Mouse (Mus musculus) layer of hippocampus, adult 9-11 months (tissue): ENCODE measurements around the gene Usp34.
"Not testable (repeated sequence)": the region's sequence is repeated elsewhere in the genome, so short reads cannot be mapped to it uniquely, and the experiment has no call there.

Experiments used
- DNase-seq: peaks from one replicate; pipeline ENCODE4 v3.0.0; 2022

The Usp34 gene

GRCm38 (mm10) chr11:23306764-23307565 lies at the start of gene Usp34:
Gene Usp34, plus strand, starts transcription at chr11:23306895.
- DNase-seq, result peak; percentile 63

DNA sequence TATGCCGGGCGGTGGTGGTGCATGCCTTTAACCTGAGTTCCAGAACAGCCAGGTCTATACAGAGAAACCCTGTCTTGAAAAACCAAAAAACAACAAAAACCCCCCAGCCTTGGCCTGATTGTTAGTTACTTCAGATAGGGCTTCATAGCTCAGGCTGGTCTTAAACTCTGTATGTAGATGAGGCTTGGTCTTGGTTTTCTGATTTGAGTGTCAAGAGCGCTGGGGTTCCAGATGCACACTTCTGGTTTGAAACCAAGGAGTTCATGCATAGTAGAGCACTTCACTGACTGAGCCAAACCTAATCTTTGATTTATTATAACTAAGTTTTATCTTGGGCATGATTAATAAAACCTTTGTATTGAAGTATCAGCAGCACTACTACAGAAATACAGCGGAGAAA lies 47.6 kb upstream of the Usp34 start:
- no peak for DNase-seq

- DNase-seq, result no peak
These were observed 47.2 kb upstream of the Usp34 start for GRCm38 (mm10) chr11:23259481-23259880.

GRCm38 (mm10) chr11:23260186-23260585 lies 46.5 kb upstream of the Usp34 start:
- no peak for DNase-seq

- DNase-seq, result no peak
These were observed 45.2 kb upstream of the Usp34 start for GRCm38 (mm10) chr11:23261490-23261889.

- DNase-seq, result no peak
These were observed 41.7 kb upstream of the Usp34 start for GRCm38 (mm10) chr11:23264949-23265348.

- DNase-seq, result no peak
These were observed 34.6 kb upstream of the Usp34 start for GRCm38 (mm10) chr11:23271770-23272724.

DNA sequence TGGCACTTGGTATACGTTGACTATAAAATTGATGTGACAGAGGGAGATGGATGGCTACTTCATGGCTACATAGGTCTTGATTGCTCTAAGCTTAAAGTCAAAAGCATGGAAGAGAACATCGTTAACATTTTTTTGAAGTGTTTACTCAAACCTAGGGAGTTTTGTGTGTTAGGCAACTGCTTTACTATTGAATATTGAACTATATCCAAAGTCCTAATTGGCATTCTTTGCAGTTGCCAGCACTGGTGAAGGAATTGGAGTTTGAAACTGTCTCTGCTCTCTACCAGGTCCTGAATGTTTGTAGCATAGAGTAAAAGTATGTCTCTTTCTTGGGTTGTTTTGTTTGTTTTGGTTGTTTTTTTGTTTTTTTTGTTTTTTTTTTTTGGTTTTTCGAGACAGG lies 30.9 kb upstream of the Usp34 start:
- no peak for DNase-seq

DNA sequence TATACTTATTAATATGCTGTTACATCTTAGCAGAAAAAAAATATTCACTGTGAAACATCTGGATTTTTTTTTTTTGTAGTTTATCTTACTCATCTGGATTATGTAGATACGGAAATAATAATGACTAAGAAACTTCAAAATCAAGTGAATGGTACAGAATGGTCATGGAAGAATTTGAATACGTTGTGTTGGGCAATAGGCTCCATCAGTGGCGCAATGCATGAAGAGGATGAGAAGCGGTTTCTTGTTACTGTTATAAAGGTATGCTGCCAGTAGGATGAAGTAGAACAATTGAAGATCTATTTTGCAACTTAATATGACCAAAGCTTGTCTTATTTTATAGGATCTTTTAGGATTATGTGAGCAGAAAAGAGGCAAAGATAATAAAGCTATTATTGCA lies 22.2 kb upstream of the Usp34 start:
- no peak for DNase-seq

DNA sequence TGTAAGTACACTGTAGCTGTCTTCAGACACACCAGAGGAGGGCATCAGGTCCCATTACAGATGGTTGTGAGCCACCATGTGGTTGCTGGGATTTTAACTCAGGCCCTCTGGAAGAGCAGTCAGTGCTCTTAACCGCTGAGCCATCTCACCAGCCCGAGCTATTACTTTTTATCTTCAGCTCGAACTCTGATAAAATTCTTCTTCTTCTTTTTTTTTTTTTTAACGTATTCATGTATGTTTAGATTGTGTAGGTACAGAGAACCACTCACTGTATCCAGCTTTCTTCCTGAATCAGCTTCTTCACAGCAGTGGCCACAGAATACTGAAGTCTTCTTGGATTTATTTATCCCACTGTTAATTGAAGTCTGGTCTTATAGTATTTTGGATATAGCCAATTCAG lies 17.8 kb upstream of the Usp34 start:
- DNase-seq, result not testable (repeated sequence)

DNA sequence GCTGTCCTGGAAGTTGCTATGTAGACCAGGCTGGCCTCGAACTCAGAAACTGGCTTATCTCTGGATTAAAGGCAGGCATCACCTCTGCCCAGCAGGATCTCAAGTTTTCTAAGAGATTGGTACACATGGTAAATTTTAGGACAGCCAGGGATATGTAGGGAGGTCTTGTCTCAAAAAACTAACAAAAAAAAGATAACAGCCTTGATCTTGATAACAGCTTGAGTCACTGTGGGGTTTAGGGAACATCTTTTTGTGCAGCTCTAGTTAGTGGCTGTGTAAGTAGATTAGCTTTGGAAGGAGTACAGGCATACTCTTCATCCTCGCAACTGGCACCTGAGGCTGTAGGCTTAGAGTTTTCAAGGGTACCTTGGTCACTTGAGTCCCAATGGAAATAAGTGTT lies 9.3 kb upstream of the Usp34 start:
- no peak for DNase-seq

GRCm38 (mm10) chr11:23298301-23298700 lies 8.4 kb upstream of the Usp34 start:
- no peak for DNase-seq

DNA sequence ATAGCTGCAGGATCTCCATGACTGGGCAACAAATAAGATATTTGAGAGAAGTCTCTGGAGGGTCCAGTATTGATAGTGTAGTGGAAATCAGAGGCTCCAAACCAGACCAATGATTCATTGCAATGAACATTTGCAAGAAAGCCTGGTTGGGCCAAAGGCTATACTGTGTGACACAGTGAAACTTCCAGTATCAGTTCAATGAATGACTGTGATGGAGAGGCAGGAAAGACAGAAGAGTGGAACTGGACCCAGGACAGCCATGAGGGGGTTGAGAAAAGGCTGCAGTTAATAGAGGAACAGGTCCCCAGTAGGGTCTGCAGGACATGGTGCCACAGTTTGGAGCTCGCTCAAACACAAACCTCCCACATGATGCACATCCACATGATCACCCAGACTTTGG lies 6.8 kb upstream of the Usp34 start:
- DNase-seq, result no peak

DNA sequence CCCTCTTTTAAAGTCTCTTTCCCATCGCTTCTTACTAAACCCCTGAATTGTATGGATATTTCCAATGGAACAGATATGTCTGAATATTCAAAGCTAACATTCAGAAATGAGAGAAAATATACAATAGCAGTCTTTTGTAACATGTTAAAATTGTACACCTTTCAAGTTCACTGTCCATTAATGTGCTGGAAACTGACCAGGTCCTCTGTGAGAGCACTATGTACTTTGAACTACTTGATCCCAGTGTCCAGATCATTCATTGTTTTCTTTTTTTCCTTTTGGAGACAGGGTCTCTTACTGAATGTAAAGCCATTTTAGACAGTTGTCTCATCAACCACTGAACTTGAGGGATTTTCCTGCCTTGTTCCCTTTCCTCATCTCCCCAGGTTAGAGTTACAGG lies 3.6 kb upstream of the Usp34 start:
- no peak for DNase-seq

DNA sequence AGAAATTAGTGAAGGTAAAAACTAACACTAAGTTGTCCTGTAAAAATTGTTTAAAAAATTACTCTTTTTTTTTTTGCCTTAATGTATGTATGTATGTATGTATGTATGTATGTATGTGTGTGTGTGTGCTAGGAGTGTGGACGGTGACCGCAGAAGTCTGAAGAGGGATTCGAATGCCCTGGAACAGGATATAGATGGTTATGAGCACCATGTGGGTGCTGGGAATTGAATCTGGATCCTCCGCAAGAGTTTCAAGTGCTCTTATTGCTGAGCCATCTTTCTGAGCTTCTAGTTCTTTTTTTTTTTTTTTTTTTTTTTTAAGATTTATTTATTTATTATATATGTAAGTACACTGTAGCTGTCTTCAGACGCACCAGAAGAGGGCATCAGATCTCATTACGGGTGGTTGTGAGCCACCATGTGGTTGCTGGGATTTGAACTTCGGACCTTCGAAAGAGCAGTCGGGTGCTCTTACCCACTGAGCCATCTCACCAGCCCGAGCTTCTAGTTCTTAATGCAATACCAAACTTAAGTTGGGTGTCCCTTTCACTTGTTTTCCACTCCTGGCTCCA lies 1.5 kb upstream of the Usp34 start:
- DNase-seq, result not testable (repeated sequence)

- peak; percentile 97 for DNase-seq
These were observed 754 bp upstream of the Usp34 start for GRCm38 (mm10) chr11:23305673-23306608.

- no peak for DNase-seq
These were observed 848 bp downstream of the Usp34 start for GRCm38 (mm10) chr11:23307566-23307920.

DNA sequence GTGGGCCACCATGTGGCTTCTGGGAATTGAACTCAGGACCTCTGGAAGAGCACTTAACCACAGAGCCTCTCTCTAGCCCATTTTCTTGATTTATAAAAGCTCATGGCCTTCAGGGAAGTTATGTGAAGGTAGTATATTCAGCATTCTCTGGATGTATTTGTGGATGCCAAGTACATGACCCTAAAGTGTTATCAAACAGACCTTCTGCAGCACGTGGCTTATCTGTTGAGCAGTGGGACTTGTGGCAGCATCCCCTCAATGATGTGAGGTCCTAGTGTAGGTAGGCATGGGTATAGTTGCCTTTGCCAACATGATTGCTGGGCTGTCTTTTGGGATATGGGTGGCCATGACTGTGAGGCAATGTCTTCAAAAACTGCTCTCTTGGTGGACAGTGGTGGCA lies 6.8 kb downstream of the Usp34 start:
- no peak for DNase-seq

DNA sequence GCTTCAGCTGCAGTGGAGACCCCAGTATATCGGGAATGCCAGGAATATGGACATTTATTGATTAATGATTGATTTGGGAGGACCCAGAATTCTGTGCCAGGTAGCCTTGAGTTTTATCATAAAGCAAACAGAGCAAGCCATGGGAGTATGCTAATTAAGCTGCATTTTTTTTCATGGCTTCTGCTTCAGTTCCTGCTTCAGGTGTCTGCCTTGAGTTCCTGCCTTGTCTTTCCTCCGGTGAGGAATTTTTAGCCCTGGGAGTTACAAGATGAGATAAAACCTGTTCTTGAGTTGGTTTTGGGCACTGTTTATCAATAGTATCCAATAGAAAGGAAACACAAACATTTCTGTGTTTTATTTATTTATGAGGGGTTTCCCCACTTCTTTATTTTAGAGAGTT lies 22.7 kb downstream of the Usp34 start:
- no peak for DNase-seq

DNA sequence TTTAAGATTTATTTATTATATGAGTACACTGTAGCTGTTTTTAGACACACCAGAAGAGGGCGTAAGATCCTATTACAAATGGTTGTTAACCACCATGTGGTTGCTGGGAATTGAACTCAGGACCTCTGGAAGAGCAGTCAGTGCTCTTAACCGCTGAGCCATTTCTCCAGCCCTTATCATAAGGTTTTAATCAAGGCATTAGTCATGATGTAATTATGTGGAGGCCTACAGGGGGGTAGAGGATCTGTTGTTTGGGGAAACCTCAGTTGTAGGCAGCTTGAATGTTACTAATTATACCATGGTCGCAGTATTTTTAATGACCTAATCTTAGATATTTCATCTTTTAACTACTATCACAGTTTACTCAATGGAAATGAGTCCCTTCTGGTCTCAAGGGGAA lies 25.4 kb downstream of the Usp34 start:
- DNase-seq, result no peak

DNA sequence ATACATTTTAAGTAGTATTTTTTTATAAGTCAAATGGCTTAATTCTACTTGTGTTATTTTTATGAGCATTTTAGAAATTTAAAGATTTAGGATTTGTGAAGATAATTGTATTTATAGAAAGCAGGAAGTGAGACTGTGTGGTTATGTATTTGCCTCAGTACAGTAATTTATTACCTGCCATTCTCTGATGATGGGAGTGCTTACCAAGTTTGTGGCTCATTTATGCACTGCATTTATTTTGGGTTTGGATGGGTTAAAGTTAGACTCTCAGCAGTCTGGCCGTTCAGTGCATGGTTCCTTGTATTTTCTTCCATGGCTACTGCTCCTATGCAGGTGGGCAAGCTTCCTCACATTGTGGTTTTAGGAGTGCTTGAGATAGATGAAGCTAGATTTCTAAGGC lies 28.5 kb downstream of the Usp34 start:
- DNase-seq, result no peak

DNA sequence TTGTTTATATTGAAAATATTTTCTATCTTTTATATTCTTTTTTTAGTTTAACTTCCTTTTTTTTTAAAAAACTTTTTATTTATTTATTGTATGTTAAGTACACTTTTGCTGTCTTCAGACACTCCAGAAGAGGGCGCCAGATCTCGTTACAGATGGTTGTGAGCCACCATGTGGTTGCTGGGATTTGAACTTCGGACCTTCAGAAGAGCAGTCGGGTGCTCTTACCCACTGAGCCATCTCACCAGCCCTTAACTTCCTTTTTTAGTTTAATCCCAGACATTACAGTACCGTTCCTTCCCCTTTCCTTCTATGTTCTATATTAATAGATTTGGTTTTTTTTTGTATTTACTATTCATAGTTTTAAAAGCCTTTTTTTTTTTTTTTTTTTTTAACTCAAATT lies 50.5 kb downstream of the Usp34 start:
- not testable (repeated sequence) for DNase-seq
